8 mouse cellular contexts compared by ENCODE assay signal in the genomic region with DNA sequence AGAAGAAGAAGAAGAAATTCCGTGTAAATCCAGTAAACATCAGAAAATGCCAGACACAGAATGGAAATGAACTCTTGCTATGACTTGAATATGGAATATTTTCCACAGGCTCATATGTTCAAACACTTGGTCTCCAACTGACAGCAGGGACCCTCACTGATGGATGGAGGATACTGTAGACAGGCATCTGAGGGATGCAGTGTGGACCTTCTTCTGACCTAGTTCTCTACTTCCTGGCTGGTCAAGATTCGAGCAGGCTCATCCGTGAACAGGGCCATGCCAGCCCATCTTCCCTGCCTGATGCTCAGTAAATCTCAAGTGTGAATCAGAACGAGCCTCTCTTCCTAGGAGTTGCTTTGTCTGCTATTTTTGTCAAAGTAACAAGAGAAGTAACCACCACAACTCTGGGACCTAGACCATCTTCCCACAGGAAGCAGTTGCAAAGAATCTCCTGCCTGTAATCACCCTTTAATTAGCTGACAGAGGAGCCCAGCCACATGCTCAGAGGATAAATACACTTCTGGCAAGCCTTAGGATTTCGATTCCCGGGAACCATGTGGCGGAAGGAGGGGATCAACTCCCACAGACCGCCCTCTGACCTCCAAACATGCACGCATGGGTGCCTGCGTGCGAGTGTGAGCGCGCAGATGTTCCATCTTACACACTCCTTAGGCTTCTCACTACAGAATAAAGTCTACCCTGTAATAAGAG. TPM values are rescaled to one million over a fixed set of nuclear protein-coding genes. Genes with fewer than 3 reads are reported as not detected.
A peak's percentile ranks its signal among the peaks of the same experiment; 100 is the strongest.
DNase-seq lines count a peak whose midpoint lies in the region; ATAC-seq and TF ChIP-seq lines count a peak whose summit lies in the region.

No protein-coding gene starts in this region.

- H3K27ac ChIP-seq in liver, adult 2 months (replicated peaks; ENCODE audit: insufficient read depth, low read depth, low read length), result no peak overlapping the region
- H3K27ac ChIP-seq in embryonic facial prominence, embryonic 14.5 days (replicated peaks; ENCODE audit: low read depth, low read length), result peak overlapping the region; percentile 30
- peak overlapping the region; percentile 21 for H3K27ac ChIP-seq in kidney, embryonic 16.5 days (ENCODE audit: low read length)
- H3K27ac ChIP-seq in olfactory bulb, adult 2 months (ENCODE audit: insufficient read depth, low read depth, low read length), result peak overlapping the region; percentile 84

- no peak for TF ChIP-seq CTCF in liver, adult 2 months (IDR thresholded peaks at IDR 0.05; ENCODE audit: low read depth, low read length)
- no peak for TF ChIP-seq CTCF in olfactory bulb, adult 2 months (IDR thresholded peaks at IDR 0.05; ENCODE audit: insufficient read depth, low read depth, low read length)

- H3K4me2 ChIP-seq in embryonic facial prominence, embryonic 14.5 days (ENCODE audit: low read depth, low read length), result peak overlapping the region; percentile 30
- peak overlapping the region; percentile 32 for H3K4me2 ChIP-seq in kidney, embryonic 16.5 days (replicated peaks; ENCODE audit: low read depth, low read length)

- H3K79me2 ChIP-seq in liver, adult 2 months (ENCODE audit: control insufficient read depth, insufficient read depth, low read length), result no peaks in the 10 kb centered on the region

- DNase-seq in liver, adult 2 months (ENCODE audit: extremely low read depth, low read depth, low spot score), result peak; percentile 21
- no peak for DNase-seq in liver
- DNase-seq in embryonic facial prominence, embryonic 14.5 days (ENCODE audit: low spot score), result peak; percentile 73
- DNase-seq in urinary bladder, postnatal 10 days (ENCODE audit: low spot score), result no peak
- DNase-seq in adrenal gland, adult 18-20 months (ENCODE audit: low spot score in 2 of 2), result no peak

- H3K36me3 ChIP-seq in liver, adult 2 months (ENCODE audit: control insufficient read depth, insufficient read depth, low read length), result no peaks in the 10 kb centered on the region
- no peaks in the 10 kb centered on the region for H3K36me3 ChIP-seq in embryonic facial prominence, embryonic 14.5 days (ENCODE audit: control insufficient read depth, insufficient read depth, low read length)
- H3K36me3 ChIP-seq in kidney, embryonic 16.5 days (ENCODE audit: insufficient read depth, low read length), result no peaks in the 10 kb centered on the region

- TF ChIP-seq POLR2A in liver, adult 2 months (IDR thresholded peaks at IDR 0.05; ENCODE audit: extremely low read depth, insufficient read depth, low read length), result no peak
- no peak for TF ChIP-seq POLR2A in olfactory bulb, adult 2 months (IDR thresholded peaks at IDR 0.05; ENCODE audit: insufficient read depth, low read depth, low read length)

- H3K4me3 ChIP-seq in liver, adult 2 months (ENCODE audit: insufficient read depth, low read depth, low read length), result no peak overlapping the region
- no peak overlapping the region for H3K4me3 ChIP-seq in embryonic facial prominence, embryonic 14.5 days (ENCODE audit: low read depth, low read length)
- no peak overlapping the region for H3K4me3 ChIP-seq in kidney, embryonic 16.5 days (ENCODE audit: low read length)
- 0 out of 2 replicates have a peak overlapping the region, but pooled peaks have one; percentile 13 for H3K4me3 ChIP-seq in olfactory bulb, adult 2 months (ENCODE audit: insufficient read depth, low read depth, low read length)

- peak; percentile 83 for ATAC-seq in embryonic facial prominence, embryonic 14.5 days (ENCODE audit: low read depth)
- peak; percentile 81 for ATAC-seq in kidney, embryonic 16.5 days (ENCODE audit: low FRiP score, low TSS enrichment)
- no peak for ATAC-seq in granulocyte monocyte progenitor cell, adult 5-6 weeks (replicated peaks; ENCODE audit: poor library complexity, severe bottlenecking)

- no peaks in the 10 kb centered on the region for H3K27me3 ChIP-seq in liver, adult 2 months (ENCODE audit: control insufficient read depth, insufficient read depth, low read length)
- no peaks in the 10 kb centered on the region for H3K27me3 ChIP-seq in embryonic facial prominence, embryonic 14.5 days (replicated peaks; ENCODE audit: control insufficient read depth, insufficient read depth, low read length)
- no peaks in the 10 kb centered on the region for H3K27me3 ChIP-seq in kidney, embryonic 16.5 days (ENCODE audit: insufficient read depth, low read length)

- WGBS in liver, adult 2 months, result 79% methylated on average over 13 of the region's 13 CpGs
- WGBS in embryonic facial prominence, embryonic 14.5 days, result 40% methylated on average over 13 of the region's 13 CpGs
- 21% methylated on average over 13 of the region's 13 CpGs for WGBS in kidney, embryonic 16.5 days
- 25% methylated on average over 13 of the region's 13 CpGs for WGBS in olfactory bulb, adult 2 months

- no peak overlapping the region for H3K9ac ChIP-seq in liver, adult 2 months (ENCODE audit: low read depth, low read length)
- no peak overlapping the region for H3K9ac ChIP-seq in embryonic facial prominence, embryonic 14.5 days (ENCODE audit: low read depth, low read length)
- H3K9ac ChIP-seq in kidney, embryonic 16.5 days (replicated peaks; ENCODE audit: low read length), result no peak overlapping the region; the same call in 1 of the 2 replicates

- no peaks in the 10 kb centered on the region for H3K9me3 ChIP-seq in embryonic facial prominence, embryonic 14.5 days (ENCODE audit: control insufficient read depth, low read length)
- H3K9me3 ChIP-seq in kidney, embryonic 16.5 days (ENCODE audit: low read length), result no peaks in the 10 kb centered on the region

- H3K4me1 ChIP-seq in liver, adult 2 months (ENCODE audit: control insufficient read depth, insufficient read depth, low read length), result peaks cover 5% of the 10 kb centered on the region
- H3K4me1 ChIP-seq in embryonic facial prominence, embryonic 14.5 days (ENCODE audit: control insufficient read depth, insufficient read depth, low read length), result no peaks in the 10 kb centered on the region; the same call in 1 of the 2 replicates
- peaks cover 7% of the 10 kb centered on the region for H3K4me1 ChIP-seq in kidney, embryonic 16.5 days (ENCODE audit: insufficient read depth, low read length)
- peaks cover 14% of the 10 kb centered on the region for H3K4me1 ChIP-seq in olfactory bulb, adult 2 months (ENCODE audit: control insufficient read depth, insufficient read depth, low read length)

RNA-seq across cellular contexts. Expression of gene Uspl1, which starts 31.9 kb away (rescaled TPM):
- 17.0 and 17.1 TPM in 2 replicates for total RNA-seq in liver, adult 2 months (2014; rRNA removed)
- 4.8 and 6.2 TPM in 2 replicates for polyA plus RNA-seq in liver, adult 2 months (2012; rRNA removed)
- 41.5 and 45.6 TPM in 2 replicates for polyA plus RNA-seq in embryonic facial prominence, embryonic 14.5 days (2014; fragmentation: Nextera tagmentation; extraction: Ambion mirVana)
- polyA plus RNA-seq in kidney, embryonic 16.5 days (2015; fragmentation: Nextera tagmentation; extraction: Ambion mirVana), result 41.1 and 45.2 TPM in 2 replicates
- polyA plus RNA-seq in olfactory bulb, adult 2 months (2012; ENCODE audit: insufficient read depth, insufficient read length, low replicate concordance, missing spikeins), result not detected in 2 replicates
- 10 to 100 TPM; 42.6 to 44.0 TPM for total RNA-seq in adrenal gland, adult 18-20 months (2021)
- total RNA-seq in granulocyte monocyte progenitor cell, adult 5-6 weeks (2014; fragmentation: Nextera tagmentation), result 23.7 and 47.8 TPM in 2 replicates
- total RNA-seq in granulocyte monocyte progenitor cell, adult 5-6 weeks (2017), result 33.7 and 34.6 TPM in 2 replicates

RNA-seq across cellular contexts. Expression of gene Hmgb1, which starts 32.1 kb away (rescaled TPM):
- total RNA-seq in liver, adult 2 months (2014; rRNA removed), result 106 and 131 TPM in 2 replicates
- 17.1 and 21.0 TPM in 2 replicates for polyA plus RNA-seq in liver, adult 2 months (2012; rRNA removed)
- polyA plus RNA-seq in embryonic facial prominence, embryonic 14.5 days (2014; fragmentation: Nextera tagmentation; extraction: Ambion mirVana), result 1,171 and 1,256 TPM in 2 replicates
- 1,366 and 1,384 TPM in 2 replicates for polyA plus RNA-seq in kidney, embryonic 16.5 days (2015; fragmentation: Nextera tagmentation; extraction: Ambion mirVana)
- 501 TPM in 1 of 2 replicates, not detected in the other for polyA plus RNA-seq in olfactory bulb, adult 2 months (2012; ENCODE audit: insufficient read depth, insufficient read length, low replicate concordance, missing spikeins)
- total RNA-seq in adrenal gland, adult 18-20 months (2021), result 100 to 1,000 TPM; 113 to 157 TPM
- 758 and 1,067 TPM in 2 replicates for total RNA-seq in granulocyte monocyte progenitor cell, adult 5-6 weeks (2014; fragmentation: Nextera tagmentation)
- 985 and 1,480 TPM in 2 replicates for total RNA-seq in granulocyte monocyte progenitor cell, adult 5-6 weeks (2017)

Comparison
In these comparisons a context has a peak if more than half of its experiments do, and no peak if none do; other contexts are left out.
1. DNase-seq: peak in liver, adult 2 months (single experiment) and embryonic facial prominence, embryonic 14.5 days (single experiment); none in liver (single experiment), urinary bladder, postnatal 10 days (single experiment) and adrenal gland, adult 18-20 months (0 of 2).
2. RNA of gene Hmgb1, which starts 32.1 kb away (polyA plus RNA-seq): 1,366 to 1,384 TPM in kidney, embryonic 16.5 days, 1,171 to 1,256 TPM in embryonic facial prominence, embryonic 14.5 days and 501 TPM in olfactory bulb, adult 2 months; 17.1 to 21.0 TPM in liver, adult 2 months; every median in the first group is over 10 times any median in the second.